Mouse (Mus musculus) small intestine, adult 2 months (tissue): Measurements from ENCODE around the gene Ice2.

Source experiments
- CTCF ChIP-seq: fragments of 200-500 bp; IDR thresholded peaks from 2 replicates; pipeline ENCODE4 v1.5.1; 2012; ENCODE audit warnings: low read depth, mild to moderate bottlenecking, control low read depth, inconsistent platforms, low read length, moderate library complexity, mixed read lengths; ENCODE audit not compliant: insufficient replicate concordance, insufficient read length; ENCODE audit errors: extremely low read depth
- POLR2A ChIP-seq: fragments of 200-500 bp; IDR thresholded peaks from 2 replicates; pipeline ENCODE4 v1.6.1; 2012; ENCODE audit warnings: low read depth, mild to moderate bottlenecking, control low read depth, inconsistent platforms, low read length, moderate library complexity

- no peak for TF ChIP-seq POLR2A
- no peak for TF ChIP-seq CTCF
These were observed 61.3 kb downstream of the Ice2 start for GRCm38 (mm10) chr9:69458982-69459381.
